Mouse (Mus musculus) ES-E14 (cell line): Measurements from ENCODE around the gene Hoxb5.

ENCODE experiments used
- HCFC1 ChIP-seq: IDR thresholded peaks from 2 replicates; pipeline ENCODE4 v1.6.1; 2012; ENCODE audit warnings: low read length, inconsistent platforms, borderline replicate concordance; ENCODE audit not compliant: insufficient read depth
- MAFK ChIP-seq: IDR thresholded peaks from 2 replicates; pipeline ENCODE4 v1.6.1; 2014; ENCODE audit warnings: mild to moderate bottlenecking, low read depth, low read length, inconsistent platforms; ENCODE audit not compliant: insufficient read depth
- ZNF384 ChIP-seq: IDR thresholded peaks from 2 replicates; pipeline ENCODE4 v1.6.1; 2012; ENCODE audit warnings: low read depth, low read length, inconsistent platforms

DNA sequence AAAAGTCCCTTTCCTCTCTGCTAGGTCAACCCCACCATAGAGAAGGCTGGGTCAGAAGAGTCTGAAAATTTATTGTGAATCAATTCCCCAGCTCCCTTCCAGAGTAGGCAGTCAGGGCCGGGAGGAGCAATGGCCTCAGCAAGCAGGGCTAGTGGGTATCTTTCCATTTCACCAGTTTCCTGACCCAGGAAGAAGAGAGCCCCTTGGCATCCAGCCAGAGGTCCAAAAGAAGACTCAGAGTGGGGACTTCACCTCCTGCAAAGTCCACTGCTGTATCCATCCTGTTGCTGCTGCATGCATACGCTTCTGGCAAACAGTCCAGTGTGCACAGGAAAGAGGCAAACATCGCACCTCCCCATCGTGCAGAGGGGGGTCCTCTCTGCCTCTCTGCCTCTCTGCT, 27.2 kb upstream of the Hoxb5 start:
- TF ChIP-seq MAFK (no peak), ZNF384 (no peak), HCFC1 (no peak)
